Mouse (Mus musculus) monocyte, adult 59 days (primary cell): Measurements from ENCODE around the gene Olfr702. TPM values are rescaled to one million over a fixed set of nuclear protein-coding genes. Genes with fewer than 3 reads are reported as not detected.

ENCODE experiments used
- total RNA-seq, 2 experiments: library from RNA; stranded (reverse); gene quantifications; one replicate each; pipeline ENCODE4 v1.2.4; 2023

Gene Olfr702
- total RNA-seq = not detected

GRCm38 (mm10) chr7:106833793-106834192 lies at the start of gene Olfr702:
TSS of gene Olfr702 (minus strand) at chr7:106833893.

GRCm38 (mm10) chr7:106876791-106877190 lies 43.1 kb upstream of the Olfr702 start, which contains the start of gene Olfr705:
TSS of gene Olfr705 (minus strand) at chr7:106876891.

GRCm38 (mm10) chr7:106862885-106863284 lies 29.2 kb upstream of the Olfr702 start, which contains the start of gene Olfr704:
TSS of gene Olfr704 (plus strand) at chr7:106863185.

GRCm38 (mm10) chr7:106843060-106843459 lies 9.4 kb upstream of the Olfr702 start, which contains the start of gene Olfr703:
TSS of gene Olfr703 (plus strand) at chr7:106843360.

GRCm38 (mm10) chr7:106813829-106814228 lies 19.9 kb downstream of the Olfr702 start, which contains the start of gene Olfr701:
TSS of gene Olfr701 (plus strand) at chr7:106814129.

GRCm38 (mm10) chr7:106808734-106809133 lies 25.0 kb downstream of the Olfr702 start, which contains the start of gene Olfr700:
TSS of gene Olfr700 (minus strand) at chr7:106808834.

GRCm38 (mm10) chr7:106793098-106793497 lies 40.6 kb downstream of the Olfr702 start, which contains the start of gene Olfr699:
TSS of gene Olfr699 (minus strand) at chr7:106793198.

Other genes starting within 250 kb of the Olfr702 start
- gene Olfr693, start 153.3 kb downstream of the Olfr702 start, total RNA-seq = not detected
- gene Olfr694, start 142.1 kb downstream of the Olfr702 start, total RNA-seq = not detected
- gene Olfr695, start 117.5 kb downstream of the Olfr702 start, total RNA-seq = not detected
- gene Olfr697, start 91.5 kb downstream of the Olfr702 start, total RNA-seq = not detected
- gene Olfr698, start 78.5 kb downstream of the Olfr702 start, total RNA-seq = not detected
- gene Olfr699, start 40.7 kb downstream of the Olfr702 start, total RNA-seq = not detected
- gene Olfr700, start 25.1 kb downstream of the Olfr702 start, total RNA-seq = not detected
- not detected for gene Olfr701, start 19.8 kb downstream of the Olfr702 start, total RNA-seq
- not detected for gene Olfr703, start 9.5 kb upstream of the Olfr702 start, total RNA-seq
- not detected for gene Olfr704, start 29.3 kb upstream of the Olfr702 start, total RNA-seq
- gene Olfr705, start 43.0 kb upstream of the Olfr702 start, total RNA-seq = not detected
- gene Olfr706, start 54.3 kb upstream of the Olfr702 start, total RNA-seq = not detected
- not detected for gene Olfr707, start 67.3 kb upstream of the Olfr702 start, total RNA-seq
- gene Olfr1532-ps1, start 74.1 kb upstream of the Olfr702 start, total RNA-seq = not detected
- under 1 TPM; 0.09 to 0.13 TPM for gene Olfr709-ps1, start 98.3 kb upstream of the Olfr702 start, total RNA-seq
- not detected for gene Olfr710, start 114.4 kb upstream of the Olfr702 start, total RNA-seq
- not detected for gene Olfr6, start 130.0 kb upstream of the Olfr702 start, total RNA-seq
- not detected for gene Olfr711, start 141.6 kb upstream of the Olfr702 start, total RNA-seq
- not detected for gene Olfr2, start 172.2 kb upstream of the Olfr702 start, total RNA-seq
- gene Olfr713, start 197.3 kb upstream of the Olfr702 start, total RNA-seq = not detected
- not detected for gene Olfr714, start 237.1 kb upstream of the Olfr702 start, total RNA-seq